Mouse (Mus musculus) embryonic facial prominence, embryonic 14.5 days (tissue): ENCODE data around the gene Lrfn5. TPM values are rescaled to one million over a fixed set of nuclear protein-coding genes. Genes with fewer than 3 reads are reported as not detected.

Experiments used
- ATAC-seq: fragments of 200-750 bp; cut with Nextera tagmentation; 2 replicates; pipeline ENCODE4 v1.8.0; 2017; ENCODE audit warnings: low read depth, moderate number of reproducible peaks, moderate TSS enrichment
- DNase-seq: peaks from one replicate; pipeline ENCODE4 v3.0.0-alpha.2; 2015; ENCODE audit warnings: low spot score
- H3K27ac ChIP-seq: fragments of 300-500 bp; sonication (generic); replicated peaks from 2 replicates; pipeline ENCODE4 v1.5.1; 2014; ENCODE audit warnings: low read depth, mild to moderate bottlenecking, low read length, moderate library complexity
- H3K27me3 ChIP-seq: fragments of 300-500 bp; sonication (generic); replicated peaks from 2 replicates; pipeline ENCODE4 v1.6.1; 2014; ENCODE audit warnings: low read length; ENCODE audit not compliant: control insufficient read depth, insufficient read depth
- H3K36me3 ChIP-seq: fragments of 300-500 bp; sonication (generic); 2 replicates; pipeline ENCODE4 v1.6.1; 2014; ENCODE audit warnings: low read length, mixed read lengths; ENCODE audit not compliant: control insufficient read depth, insufficient read depth
- H3K4me1 ChIP-seq: fragments of 300-500 bp; sonication (generic); 2 replicates; pipeline ENCODE4 v1.6.1; 2014; ENCODE audit warnings: antibody characterized with exemption, low read length; ENCODE audit not compliant: control insufficient read depth, insufficient read depth
- H3K4me2 ChIP-seq: fragments of 300-500 bp; sonication (generic); 2 replicates; pipeline ENCODE4 v1.6.1; 2014; ENCODE audit warnings: low read depth, mild to moderate bottlenecking, low read length, moderate library complexity, mixed read lengths
- H3K4me3 ChIP-seq: fragments of 300-500 bp; sonication (generic); 2 replicates; pipeline ENCODE4 v1.5.1; 2014; ENCODE audit warnings: low read depth, mild to moderate bottlenecking, low read length
- H3K9ac ChIP-seq: fragments of 300-500 bp; sonication (generic); 2 replicates; pipeline ENCODE4 v1.6.1; 2014; ENCODE audit warnings: low read depth, mild to moderate bottlenecking, low read length, moderate library complexity, mixed read lengths
- H3K9me3 ChIP-seq: fragments of 300-500 bp; sonication (generic); 2 replicates; pipeline ENCODE4 v1.6.1; 2016; ENCODE audit warnings: low read length; ENCODE audit not compliant: control insufficient read depth
- WGBS: fragments of 180-500 bp; shearing (Covaris S2); extraction: QIAGEN DNeasy Blood & Tissue Kit; methylation state at CpG from one replicate; pipeline ENCODE4 v1.1.7; 2014; 5-methylcytosine and 5-hydroxymethylcytosine counted together
- polyA plus RNA-seq: library from polyadenylated mRNA; unstranded; fragments of >200 nt; fragmentation: Nextera tagmentation; extraction: Ambion mirVana; gene quantifications from 2 replicates; pipeline ENCODE4 v1.2.1, GENCODE M21; 2014

Gene Lrfn5
- polyA plus RNA-seq = 4.8 and 5.0 TPM in 2 replicates

GRCm38 (mm10) chr12:61522829-61523370 lies at the start of gene Lrfn5:
Gene Lrfn5, plus strand, starts transcription at chr12:61523150.
- peaks cover 51% of the 10 kb centered on the region for H3K27me3 ChIP-seq
- no peaks in the 10 kb centered on the region for H3K9me3 ChIP-seq
- no peaks in the 10 kb centered on the region for H3K36me3 ChIP-seq
- DNase-seq = peak; percentile 82
- peak within 1 kb of the TSS; percentile 68 for H3K9ac ChIP-seq
- H3K27ac ChIP-seq = no peak within 1 kb of the TSS
- peak; percentile 88 for ATAC-seq
- no peaks in the 10 kb centered on the region for H3K4me1 ChIP-seq
- H3K4me2 ChIP-seq = peak within 1 kb of the TSS; percentile 82
- 1% methylated on average over 38 of the region's 50 CpGs for WGBS
- H3K4me3 ChIP-seq = peak within 1 kb of the TSS; percentile 53

- ATAC-seq = no peak
- peaks cover 51% of the 10 kb centered on the region for H3K27me3 ChIP-seq
These were observed 1.3 kb upstream of the Lrfn5 start for GRCm38 (mm10) chr12:61521501-61522147.

GRCm38 (mm10) chr12:61522148-61522828 lies 662 bp upstream of the Lrfn5 start:
- Histone ChIP-seq H3K27ac (no peak overlapping the region), H3K4me1 (no peaks in the 10 kb centered on the region), H3K9me3 (no peaks in the 10 kb centered on the region), H3K9ac (peak overlapping the region; percentile 68; the same call in 1 of the 2 replicates), H3K36me3 (no peaks in the 10 kb centered on the region), H3K4me2 (peak overlapping the region; percentile 82), H3K27me3 (peaks cover 51% of the 10 kb centered on the region), H3K4me3 (peak overlapping the region; percentile 53)
- ATAC-seq (peak; percentile 12), DNase-seq (peak; percentile 39)
- WGBS = 5% methylated on average over 6 of the region's 6 CpGs

More at GRCm38 (mm10) chr12:61521501-61522147, 1.3 kb upstream of the Lrfn5 start:
- no peaks in the 10 kb centered on the region for H3K9me3 ChIP-seq
- H3K27ac ChIP-seq = no peak overlapping the region
- no peaks in the 10 kb centered on the region for H3K36me3 ChIP-seq
- no peaks in the 10 kb centered on the region for H3K4me1 ChIP-seq
- H3K9ac ChIP-seq = no peak overlapping the region
- DNase-seq = peak; percentile 23
- H3K4me3 ChIP-seq = peak overlapping the region; percentile 28
- WGBS = 2% methylated on average over 20 of the region's 20 CpGs
- peak overlapping the region; percentile 82 for H3K4me2 ChIP-seq

GRCm38 (mm10) chr12:61523631-61524182 lies 757 bp downstream of the Lrfn5 start:
- Histone ChIP-seq H3K4me3 (peak overlapping the region; percentile 53), H3K27ac (no peak overlapping the region), H3K9ac (peak overlapping the region; percentile 68), H3K4me2 (peak overlapping the region; percentile 82), H3K4me1 (no peaks in the 10 kb centered on the region), H3K9me3 (no peaks in the 10 kb centered on the region), H3K27me3 (peaks cover 51% of the 10 kb centered on the region), H3K36me3 (no peaks in the 10 kb centered on the region)
- DNase-seq (no peak), ATAC-seq (no peak)
- WGBS = 2% methylated on average over 16 of the region's 16 CpGs

- no peak for ATAC-seq
- Histone ChIP-seq H3K9ac (peak overlapping the region; percentile 68), H3K9me3 (no peaks in the 10 kb centered on the region), H3K4me1 (no peaks in the 10 kb centered on the region), H3K36me3 (no peaks in the 10 kb centered on the region), H3K4me3 (peak overlapping the region; percentile 53), H3K27ac (no peak overlapping the region), H3K4me2 (peak overlapping the region; percentile 82), H3K27me3 (peaks cover 48% of the 10 kb centered on the region)
- DNase-seq = peak; percentile 19
- WGBS = under 1% methylated on average over 33 of the region's 33 CpGs
These were observed 1.3 kb downstream of the Lrfn5 start for GRCm38 (mm10) chr12:61524183-61524651.

GRCm38 (mm10) chr12:61526199-61526598 lies 3.2 kb downstream of the Lrfn5 start:
- no peak overlapping the region for H3K27ac ChIP-seq
- H3K4me2 ChIP-seq = peak overlapping the region; percentile 26
- WGBS = 2% methylated on average over 9 of the region's 9 CpGs

GRCm38 (mm10) chr12:61579949-61580348 lies 57.0 kb downstream of the Lrfn5 start:
- Histone ChIP-seq H3K27ac (no peak overlapping the region), H3K36me3 (no peaks in the 10 kb centered on the region), H3K4me1 (no peaks in the 10 kb centered on the region), H3K4me3 (no peak overlapping the region), H3K9me3 (no peaks in the 10 kb centered on the region), H3K4me2 (no peak overlapping the region), H3K27me3 (no peaks in the 10 kb centered on the region), H3K9ac (no peak overlapping the region)
- no peak for DNase-seq
- no peak for ATAC-seq
- 78% methylated on average over 5 of the region's 5 CpGs for WGBS

More at GRCm38 (mm10) chr12:61526199-61526598, 3.2 kb downstream of the Lrfn5 start:
- Histone ChIP-seq H3K4me1 (no peaks in the 10 kb centered on the region), H3K4me3 (peak overlapping the region; percentile 11), H3K9me3 (no peaks in the 10 kb centered on the region), H3K27me3 (peaks cover 40% of the 10 kb centered on the region), H3K9ac (no peak overlapping the region), H3K36me3 (no peaks in the 10 kb centered on the region)
- ATAC-seq (peak; percentile 59), DNase-seq (peak; percentile 67)

GRCm38 (mm10) chr12:61600305-61600704 lies 77.4 kb downstream of the Lrfn5 start:
- Histone ChIP-seq H3K9ac (no peak overlapping the region), H3K4me3 (no peak overlapping the region), H3K27ac (no peak overlapping the region), H3K27me3 (no peaks in the 10 kb centered on the region), H3K36me3 (no peaks in the 10 kb centered on the region), H3K4me1 (no peaks in the 10 kb centered on the region), H3K4me2 (no peak overlapping the region), H3K9me3 (no peaks in the 10 kb centered on the region)
- no peak for DNase-seq
- no peak for ATAC-seq
